Mouse (Mus musculus): ENCODE results near the gene Tfg.
A peak's percentile ranks its signal among the peaks of the same experiment; 100 is the strongest.

DNA sequence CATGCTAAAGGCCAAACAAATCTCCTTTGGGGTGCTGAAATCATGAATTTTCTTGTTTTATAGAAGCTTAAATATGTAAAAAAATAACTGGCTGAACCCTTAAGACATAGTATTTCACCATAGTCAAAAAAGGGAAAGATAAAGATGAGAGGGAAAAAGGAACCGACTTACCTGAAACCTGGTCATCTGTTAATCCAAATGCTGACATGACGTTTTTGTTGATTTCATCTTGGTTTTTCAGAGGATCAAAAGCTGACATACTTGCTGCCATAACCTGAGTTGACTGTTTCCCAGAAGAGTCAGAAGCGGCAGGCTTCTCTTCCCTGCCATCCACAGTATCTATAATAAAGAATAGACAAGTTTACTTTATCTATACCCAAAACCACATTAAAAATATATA, 16.4 kb downstream of the Tfg start:
- no peak for TF ChIP-seq CTCF (IDR thresholded peaks at IDR 0.05 in 2 of 3, conservative IDR thresholded peaks at IDR 0.05 in 1 of 3; ENCODE audit: control insufficient read depth in 1 of 3, insufficient read depth in 1 of 3, low read depth in 2 of 3, low read length in 3 of 3, poor library complexity in 1 of 3, severe bottlenecking in 1 of 3)
- no peak for TF ChIP-seq TAL1 (IDR thresholded peaks at IDR 0.05; ENCODE audit: low read length)
- TF ChIP-seq ZC3H11A (IDR thresholded peaks at IDR 0.05; ENCODE audit: low read depth, low read length): no peak
- TF ChIP-seq KAT2A (conservative IDR thresholded peaks at IDR 0.05; ENCODE audit: low read depth, low read length): no peak
- no peak for TF ChIP-seq HCFC1 (IDR thresholded peaks at IDR 0.05; ENCODE audit: low read depth, low read length)
- no peak for TF ChIP-seq USF1 (IDR thresholded peaks at IDR 0.05; ENCODE audit: low read depth, low read length)
- no peak for TF ChIP-seq ETS1 (IDR thresholded peaks at IDR 0.05; ENCODE audit: low read depth, low read length)
- TF ChIP-seq POLR2AphosphoS2 (IDR thresholded peaks at IDR 0.05; ENCODE audit: low read length): no peak
- no peak for TF ChIP-seq MXI1 (IDR thresholded peaks at IDR 0.05; ENCODE audit: low read depth, low read length)
- peak; percentile 38; the same call in 1 of the 2 replicates for TF ChIP-seq MAFK (IDR thresholded peaks at IDR 0.05; ENCODE audit: borderline replicate concordance, low read depth, low read length)
- TF ChIP-seq ZKSCAN1 (IDR thresholded peaks at IDR 0.05; ENCODE audit: low read depth, low read length): no peak
- no peak for TF ChIP-seq POLR2A (IDR thresholded peaks at IDR 0.05; ENCODE audit: control insufficient read depth in 1 of 2, insufficient read depth in 1 of 2, low read depth in 1 of 2, low read length in 2 of 2, poor library complexity in 1 of 2)
